Mouse (Mus musculus) liver, embryonic 14.5 days (tissue): Measurements from ENCODE around the gene Capn15.

Experiments
- CTCF ChIP-seq: IDR thresholded peaks from 2 replicates; pipeline ENCODE4 v1.5.1; 2016; ENCODE audit warnings: antibody characterized with exemption, low read depth, control low read depth
- EP300 ChIP-seq: IDR thresholded peaks from 2 replicates; pipeline ENCODE4 v1.6.1; 2016; ENCODE audit warnings: antibody characterized with exemption, low read depth

DNA sequence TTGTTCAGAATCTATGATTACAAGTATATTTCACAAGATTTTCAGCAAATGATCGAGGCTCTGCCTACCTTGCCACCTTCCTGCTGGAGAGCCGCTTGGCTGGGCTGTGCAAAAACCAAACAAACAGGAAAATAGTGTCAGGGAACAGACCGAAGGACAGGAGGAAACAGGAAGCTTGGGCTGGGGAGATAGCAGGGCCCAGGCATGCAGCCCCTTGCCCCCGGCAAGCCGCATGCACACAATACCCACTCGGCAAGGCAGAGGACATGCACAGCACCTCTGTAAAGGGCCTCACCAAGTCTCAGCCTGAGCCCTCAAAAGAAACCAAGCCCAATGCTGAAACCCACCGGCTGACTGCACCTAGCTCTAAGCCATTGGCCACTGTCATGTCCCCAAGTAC, 23.2 kb upstream of the Capn15 start:
- TF ChIP-seq CTCF (no peak), EP300 (no peak)
